Mouse (Mus musculus) forebrain, embryonic 13.5 days (tissue): ENCODE results near the gene Bcas3. TPM values are rescaled to one million over a fixed set of nuclear protein-coding genes. Genes with fewer than 3 reads are reported as not detected.

Experiments
- ATAC-seq: fragments of 200-750 bp; cut with Nextera tagmentation; 2 replicates; pipeline ENCODE4 v1.8.0; 2017
- H3K27ac ChIP-seq: fragments of 300-500 bp; sonication (generic); 2 replicates; pipeline ENCODE4 v1.5.1; 2015; ENCODE audit warnings: inconsistent platforms, mild to moderate bottlenecking, moderate library complexity
- H3K27me3 ChIP-seq: fragments of 300-500 bp; sonication (generic); 2 replicates; pipeline ENCODE4 v1.6.1; 2015; ENCODE audit warnings: mild to moderate bottlenecking, inconsistent platforms
- H3K36me3 ChIP-seq: fragments of 300-500 bp; sonication (generic); 2 replicates; pipeline ENCODE4 v1.6.1; 2015; ENCODE audit warnings: mild to moderate bottlenecking, inconsistent platforms; ENCODE audit not compliant: poor library complexity, severe bottlenecking
- H3K4me1 ChIP-seq: fragments of 300-500 bp; sonication (generic); 2 replicates; pipeline ENCODE4 v1.6.1; 2015; ENCODE audit warnings: inconsistent platforms
- H3K4me2 ChIP-seq: fragments of 300-500 bp; sonication (generic); 2 replicates; pipeline ENCODE4 v1.6.1; 2015; ENCODE audit warnings: inconsistent platforms, mild to moderate bottlenecking, moderate library complexity
- H3K4me3 ChIP-seq: fragments of 300-500 bp; sonication (generic); 2 replicates; pipeline ENCODE4 v1.5.1; 2015; ENCODE audit warnings: mild to moderate bottlenecking, inconsistent platforms
- H3K9ac ChIP-seq: fragments of 300-500 bp; sonication (generic); 2 replicates; pipeline ENCODE4 v1.6.1; 2015; ENCODE audit warnings: mild to moderate bottlenecking, inconsistent platforms
- H3K9me3 ChIP-seq: fragments of 300-500 bp; sonication (generic); replicated peaks from 2 replicates; pipeline ENCODE4 v1.6.1; 2016; ENCODE audit warnings: inconsistent platforms
- WGBS: fragments of 180-500 bp; shearing (Covaris S2); methylation state at CpG from one replicate; pipeline ENCODE4 v1.1.7; 2015; 5-methylcytosine and 5-hydroxymethylcytosine counted together
- polyA plus RNA-seq: library from polyadenylated mRNA; unstranded; fragments of >200 nt; fragmentation: Nextera tagmentation; extraction: Ambion mirVana; gene quantifications from 2 replicates; pipeline ENCODE4 v1.2.1, GENCODE M21; 2015

Bcas3 gene
- polyA plus RNA-seq, 1 experiment from 2014 or later = 19.6 TPM

DNA sequence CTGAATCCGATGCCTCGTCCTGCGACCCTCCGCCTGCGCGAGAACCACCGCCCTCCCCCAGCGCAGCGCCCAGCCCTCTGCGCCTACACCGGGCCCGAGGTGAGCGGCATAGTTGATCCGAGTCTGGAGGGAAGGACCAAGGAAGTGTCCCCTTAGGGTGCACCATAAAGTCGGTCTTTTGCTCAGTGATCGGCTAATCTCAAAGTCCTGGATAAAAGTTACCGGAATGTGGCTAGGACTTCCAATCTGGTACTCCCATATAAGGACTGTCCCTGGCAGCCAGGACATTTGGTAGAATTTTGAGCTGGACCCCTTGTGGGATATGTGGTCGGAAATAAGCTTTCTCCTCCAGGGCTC, 484.3 kb downstream of the Bcas3 start:
- under 1% methylated on average over 18 of the region's 18 CpGs for WGBS
- H3K9ac ChIP-seq = no peak overlapping the region
- no peak overlapping the region for H3K4me3 ChIP-seq
- peaks cover 98% of the 10 kb centered on the region for H3K27me3 ChIP-seq
- H3K4me2 ChIP-seq = no peak overlapping the region
- no peaks in the 10 kb centered on the region for H3K9me3 ChIP-seq
- no peak overlapping the region for H3K27ac ChIP-seq
- peaks cover 36% of the 10 kb centered on the region for H3K4me1 ChIP-seq
- no peak for ATAC-seq
- H3K36me3 ChIP-seq = no peaks in the 10 kb centered on the region

- under 1% methylated on average over 66 of the region's 67 CpGs for WGBS
- Histone ChIP-seq H3K4me1 (peaks cover 36% of the 10 kb centered on the region), H3K36me3 (no peaks in the 10 kb centered on the region), H3K9me3 (no peaks in the 10 kb centered on the region), H3K4me2 (peak overlapping the region; percentile 18; the same call in 1 of the 2 replicates), H3K4me3 (peak overlapping the region; percentile 14; the same call in 1 of the 2 replicates), H3K27ac (no peak overlapping the region), H3K27me3 (peaks cover 98% of the 10 kb centered on the region), H3K9ac (no peak overlapping the region)
- ATAC-seq = no peak
Observed at GRCm38 (mm10) chr11:85837648-85838423, 484.9 kb downstream of the Bcas3 start.

DNA sequence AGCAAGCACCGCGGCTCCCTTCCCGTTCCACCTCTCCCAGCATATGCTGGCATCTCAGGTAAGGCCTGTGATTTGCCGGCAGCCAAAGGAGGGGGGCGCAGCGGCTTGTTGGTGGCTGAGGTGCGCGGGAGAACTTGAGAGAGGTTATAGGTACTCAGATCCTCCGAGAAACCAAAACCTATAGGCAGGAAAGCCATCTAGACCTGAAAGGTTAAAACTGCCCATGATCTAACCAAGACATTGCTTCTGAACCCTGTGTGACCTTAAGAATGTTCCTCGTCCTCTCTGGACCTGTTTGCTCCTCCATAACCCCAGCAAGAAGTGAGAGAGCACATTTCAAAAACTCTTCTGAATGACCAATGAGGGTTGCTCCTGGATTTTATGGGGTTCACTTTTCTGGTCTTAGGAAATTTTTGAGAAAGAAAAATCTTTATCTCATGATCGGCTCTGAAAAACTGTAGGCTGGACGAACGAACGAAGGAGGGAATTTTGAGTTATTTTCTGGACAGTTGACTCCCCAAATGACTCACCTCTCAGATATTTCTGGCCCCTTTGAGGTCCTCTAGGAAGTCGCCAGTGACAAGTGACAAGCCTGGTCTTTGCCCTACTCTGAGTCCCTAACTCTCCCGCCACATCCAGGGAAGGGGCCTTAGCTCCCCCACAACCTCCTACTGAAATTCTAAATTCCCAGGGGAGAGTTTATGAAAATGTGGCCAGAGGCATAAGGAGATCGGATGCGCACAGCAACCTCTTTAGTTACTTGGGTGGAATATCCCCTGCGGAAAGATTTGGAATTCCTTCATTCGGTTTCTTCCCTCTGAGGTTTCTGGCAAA, 485.7 kb downstream of the Bcas3 start:
- WGBS = 3% methylated on average over 20 of the region's 20 CpGs

GRCm38 (mm10) chr11:85839258-85840030, 486.5 kb downstream of the Bcas3 start:
- Histone ChIP-seq H3K27ac (no peak overlapping the region), H3K4me3 (no peak overlapping the region), H3K36me3 (no peaks in the 10 kb centered on the region), H3K4me1 (peaks cover 46% of the 10 kb centered on the region), H3K27me3 (peaks cover 99% of the 10 kb centered on the region), H3K9ac (no peak overlapping the region), H3K4me2 (no peak overlapping the region), H3K9me3 (no peaks in the 10 kb centered on the region)
- no peak for ATAC-seq
- WGBS = 8% methylated on average over 7 of the region's 7 CpGs

More for the DNA sequence above, 485.7 kb downstream of the Bcas3 start:
- Histone ChIP-seq H3K27ac (no peak overlapping the region), H3K9ac (no peak overlapping the region), H3K36me3 (no peaks in the 10 kb centered on the region), H3K4me1 (peaks cover 38% of the 10 kb centered on the region), H3K4me2 (no peak overlapping the region), H3K9me3 (no peaks in the 10 kb centered on the region), H3K4me3 (peak overlapping the region; percentile 14; the same call in 1 of the 2 replicates), H3K27me3 (peaks cover 100% of the 10 kb centered on the region)
- no peak for ATAC-seq

- Histone ChIP-seq H3K9ac (no peak overlapping the region), H3K4me1 (peaks cover 48% of the 10 kb centered on the region), H3K4me2 (peak overlapping the region; percentile 15; the same call in 1 of the 2 replicates), H3K36me3 (no peaks in the 10 kb centered on the region), H3K9me3 (no peaks in the 10 kb centered on the region), H3K27ac (no peak overlapping the region), H3K4me3 (peak overlapping the region; percentile 14), H3K27me3 (peaks cover 99% of the 10 kb centered on the region)
- 4% methylated on average over 27 of the region's 27 CpGs for WGBS
- no peak for ATAC-seq
Observed at GRCm38 (mm10) chr11:85840031-85840802, 487.2 kb downstream of the Bcas3 start.

DNA sequence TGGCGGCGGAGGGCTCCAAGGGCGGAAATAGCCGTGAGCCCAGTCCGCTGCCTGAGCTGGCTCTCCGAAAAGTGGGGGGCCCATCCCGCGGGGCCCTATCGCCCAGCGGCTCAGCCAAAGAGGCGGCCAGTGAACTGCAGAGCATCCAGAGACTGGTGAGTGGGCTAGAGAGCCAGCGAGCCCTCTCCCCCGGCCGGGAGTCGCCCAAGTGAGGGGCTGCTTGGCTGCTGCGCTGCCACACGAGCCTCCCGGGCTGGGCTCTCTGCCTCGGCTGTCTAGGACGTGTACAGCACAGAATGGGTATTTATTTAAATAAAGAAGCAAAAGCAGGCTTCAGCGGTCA, 487.8 kb downstream of the Bcas3 start:
- Histone ChIP-seq H3K9me3 (no peaks in the 10 kb centered on the region), H3K27me3 (peaks cover 99% of the 10 kb centered on the region), H3K9ac (no peak overlapping the region), H3K4me2 (peak overlapping the region; percentile 15; the same call in 1 of the 2 replicates), H3K4me3 (peak overlapping the region; percentile 14), H3K27ac (no peak overlapping the region), H3K4me1 (peaks cover 48% of the 10 kb centered on the region), H3K36me3 (no peaks in the 10 kb centered on the region)
- 3% methylated on average over 21 of the region's 21 CpGs for WGBS
- ATAC-seq = no peak

DNA sequence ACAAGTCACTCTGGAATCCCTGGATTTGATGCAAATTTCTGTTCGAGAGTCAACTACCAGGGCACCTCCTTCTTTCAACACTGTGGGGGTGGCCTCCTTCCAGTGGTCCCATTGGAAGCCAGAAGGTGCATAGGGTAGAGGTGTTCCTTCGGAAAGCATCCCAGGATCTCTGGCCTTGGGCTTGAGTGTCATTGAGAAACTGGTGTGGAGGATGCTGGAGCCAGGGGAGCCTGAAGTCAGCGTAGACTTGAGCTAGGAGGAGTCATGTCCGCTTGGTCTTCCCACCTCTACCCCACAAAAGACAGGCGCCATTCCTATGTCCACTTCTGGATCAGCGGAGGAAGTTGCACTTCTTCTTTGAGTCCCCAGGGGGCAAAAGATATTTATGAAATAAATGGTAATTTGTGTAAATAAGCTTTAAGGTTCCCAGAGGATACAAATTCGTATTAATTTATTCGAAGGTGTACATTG, 488.3 kb downstream of the Bcas3 start:
- Histone ChIP-seq H3K4me2 (peak overlapping the region; percentile 64), H3K9ac (no peak overlapping the region), H3K27ac (no peak overlapping the region), H3K9me3 (no peaks in the 10 kb centered on the region), H3K27me3 (peaks cover 99% of the 10 kb centered on the region), H3K36me3 (no peaks in the 10 kb centered on the region), H3K4me1 (peaks cover 48% of the 10 kb centered on the region), H3K4me3 (no peak overlapping the region)
- no peak for ATAC-seq
- WGBS = 8% methylated on average over 8 of the region's 8 CpGs

- no peaks in the 10 kb centered on the region for H3K9me3 ChIP-seq
- peaks cover 99% of the 10 kb centered on the region for H3K27me3 ChIP-seq
- H3K4me3 ChIP-seq = peak overlapping the region; percentile 34
- ATAC-seq = peak; percentile 68
- H3K4me2 ChIP-seq = peak overlapping the region; percentile 64
- no peaks in the 10 kb centered on the region for H3K36me3 ChIP-seq
- peaks cover 44% of the 10 kb centered on the region for H3K4me1 ChIP-seq
- peak overlapping the region; percentile 43; the same call in 1 of the 2 replicates for H3K9ac ChIP-seq
- under 1% methylated on average over 32 of the region's 32 CpGs for WGBS
- H3K27ac ChIP-seq = no peak overlapping the region
Observed at GRCm38 (mm10) chr11:85841980-85842379, 489.0 kb downstream of the Bcas3 start.

DNA sequence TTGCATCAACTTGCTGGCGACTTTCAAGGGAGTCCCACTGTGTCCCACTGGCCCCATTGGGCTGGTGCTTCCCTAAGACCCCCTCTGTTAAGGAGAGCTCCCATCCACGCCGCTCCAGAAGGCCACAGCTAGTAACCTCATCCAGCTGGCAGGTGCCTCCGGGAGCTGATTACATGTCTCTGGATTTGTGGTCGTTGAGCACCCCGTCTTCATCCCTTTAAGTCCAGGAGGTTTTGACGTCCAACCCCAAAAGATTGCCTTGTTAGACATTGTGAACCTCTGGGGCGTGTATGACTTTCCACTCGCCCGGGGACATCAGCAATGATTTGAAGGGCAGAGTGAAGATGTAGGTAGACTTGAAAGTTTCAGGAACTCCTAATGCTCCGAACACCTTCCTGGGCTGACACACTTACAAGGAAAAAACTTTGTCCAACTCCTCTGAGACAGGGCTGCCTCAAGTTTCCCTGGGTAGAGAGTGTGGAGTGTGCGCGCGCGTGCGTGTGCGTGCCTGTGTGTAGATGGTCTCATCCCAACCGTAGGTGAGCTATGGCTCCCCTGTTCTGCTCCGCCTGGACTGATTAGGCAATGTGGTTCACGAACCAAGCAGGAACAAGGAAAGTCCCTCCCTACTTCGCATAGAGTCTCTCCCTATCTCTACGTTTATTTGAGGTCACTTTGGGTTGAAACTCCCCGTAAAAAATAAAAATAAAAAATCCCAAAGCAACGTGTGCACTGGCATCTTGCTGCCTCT, 489.8 kb downstream of the Bcas3 start:
- Histone ChIP-seq H3K27me3 (peaks cover 95% of the 10 kb centered on the region), H3K4me3 (peak overlapping the region; percentile 44), H3K4me2 (peak overlapping the region; percentile 79), H3K4me1 (peaks cover 37% of the 10 kb centered on the region), H3K9ac (peak overlapping the region; percentile 3; the same call in 1 of the 2 replicates), H3K27ac (no peak overlapping the region), H3K36me3 (no peaks in the 10 kb centered on the region), H3K9me3 (no peaks in the 10 kb centered on the region)
- WGBS = 4% methylated on average over 24 of the region's 24 CpGs
- ATAC-seq = no peak

DNA sequence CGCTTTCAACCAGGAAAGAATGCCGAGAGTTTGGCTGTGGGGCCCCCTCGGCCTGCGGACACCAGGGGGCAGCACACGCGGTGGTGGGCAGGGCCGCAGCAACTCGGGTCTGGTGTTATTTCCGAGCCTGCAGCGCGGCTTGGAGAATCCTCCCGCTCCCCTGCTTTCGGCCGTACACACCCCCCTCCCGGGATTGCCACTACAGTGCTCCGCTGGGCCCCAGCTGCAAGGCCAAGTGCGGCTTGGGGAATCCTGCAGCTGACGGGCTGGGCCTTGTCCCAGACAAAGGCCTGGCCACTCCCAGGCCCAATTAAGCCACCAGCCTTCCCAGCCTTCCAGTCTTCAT, 490.4 kb downstream of the Bcas3 start:
- Histone ChIP-seq H3K9ac (peak overlapping the region; percentile 3; the same call in 1 of the 2 replicates), H3K9me3 (no peaks in the 10 kb centered on the region), H3K36me3 (no peaks in the 10 kb centered on the region), H3K27ac (no peak overlapping the region), H3K4me2 (peak overlapping the region; percentile 79), H3K27me3 (peaks cover 93% of the 10 kb centered on the region), H3K4me3 (peak overlapping the region; percentile 44), H3K4me1 (peaks cover 32% of the 10 kb centered on the region)
- under 1% methylated on average over 18 of the region's 18 CpGs for WGBS
- ATAC-seq = peak; percentile 67
